Comparison of ENCODE assay signal across 30 mouse cellular contexts in genomic region chr3:98880216-98880615, GRCm38 (mm10). TPM values are rescaled to one million over a fixed set of nuclear protein-coding genes. Genes with fewer than 3 reads are reported as not detected.
A peak's percentile ranks its signal among the peaks of the same experiment; 100 is the strongest.
DNase-seq lines count a peak whose midpoint lies in the region; ATAC-seq and TF ChIP-seq lines count a peak whose summit lies in the region.
"Had no signal": no experiment of that assay in that cellular context is flagged by ENCODE, and none has a peak within 500 bp of the region (broad histone marks: within the 10 kb centered on the region; RNA-seq: fewer than 3 reads in every experiment).

No protein-coding gene starts in this region.

- no peaks in the 10 kb centered on the region for H3K9me3 ChIP-seq in hindbrain, embryonic 13.5 days
- H3K9me3 ChIP-seq: embryonic facial prominence, embryonic 13.5 days; embryonic facial prominence, embryonic 15.5 days; forebrain, embryonic 10.5 days; forebrain, embryonic 12.5 days had no signal

- no peaks in the 10 kb centered on the region for H3K4me1 ChIP-seq in testis, adult 2 months (ENCODE audit: control insufficient read depth, insufficient read depth, low read length)
- no peaks in the 10 kb centered on the region for H3K4me1 ChIP-seq in hindbrain, embryonic 13.5 days (replicated peaks)
- H3K4me1 ChIP-seq: embryonic facial prominence, embryonic 13.5 days; embryonic facial prominence, embryonic 15.5 days; forebrain, embryonic 10.5 days; forebrain, embryonic 12.5 days had no signal

- peak overlapping the region; percentile 9; the same call in 1 of the 2 replicates for H3K27ac ChIP-seq in testis, adult 2 months (ENCODE audit: control insufficient read depth, insufficient read depth, low read depth, low read length)
- no peak overlapping the region for H3K27ac ChIP-seq in hindbrain, embryonic 13.5 days
- H3K27ac ChIP-seq: embryonic facial prominence, embryonic 13.5 days; embryonic facial prominence, embryonic 15.5 days; forebrain, embryonic 10.5 days; forebrain, embryonic 12.5 days had no signal

- no peaks in the 10 kb centered on the region for H3K27me3 ChIP-seq in testis, adult 2 months (ENCODE audit: control insufficient read depth, insufficient read depth, low read length)
- H3K27me3 ChIP-seq in hindbrain, embryonic 13.5 days = no peaks in the 10 kb centered on the region
- H3K27me3 ChIP-seq: embryonic facial prominence, embryonic 13.5 days; embryonic facial prominence, embryonic 15.5 days; forebrain, embryonic 12.5 days had no signal

- 66% methylated on average over 6 of the region's 6 CpGs for WGBS in hindbrain, embryonic 13.5 days

- H3K4me2 ChIP-seq in hindbrain, embryonic 13.5 days = no peak overlapping the region
- H3K4me2 ChIP-seq: embryonic facial prominence, embryonic 13.5 days; embryonic facial prominence, embryonic 15.5 days; forebrain, embryonic 12.5 days had no signal

- H3K36me3 ChIP-seq in testis, adult 2 months (ENCODE audit: control insufficient read depth, insufficient read depth, low read length) = no peaks in the 10 kb centered on the region
- no peaks in the 10 kb centered on the region for H3K36me3 ChIP-seq in hindbrain, embryonic 13.5 days
- H3K36me3 ChIP-seq: embryonic facial prominence, embryonic 13.5 days; embryonic facial prominence, embryonic 15.5 days; forebrain, embryonic 10.5 days; forebrain, embryonic 12.5 days had no signal

- TF ChIP-seq POLR2A in testis, adult 2 months (IDR thresholded peaks at IDR 0.05; ENCODE audit: control insufficient read depth, low read depth, low read length) = no peak
- no peak for TF ChIP-seq POLR2A in brain, embryonic 14.5 days (IDR thresholded peaks at IDR 0.05; ENCODE audit: borderline replicate concordance, extremely low read depth, insufficient read depth, insufficient read length, poor library complexity, severe bottlenecking)

- no peak overlapping the region for H3K9ac ChIP-seq in hindbrain, embryonic 13.5 days
- H3K9ac ChIP-seq: embryonic facial prominence, embryonic 13.5 days; embryonic facial prominence, embryonic 15.5 days; forebrain, embryonic 12.5 days had no signal

- DNase-seq in adrenal gland, adult 2 months = peak; percentile 50
- DNase-seq in adrenal gland, adult 8-10 months = no peak
- no peak for DNase-seq in testis, postnatal 14 days (ENCODE audit: low spot score)
- DNase-seq in brain, embryonic 14.5 days (ENCODE audit: low read depth) = peak; percentile 4
- no peak for DNase-seq in right cerebral cortex, postnatal 36 days (ENCODE audit: low spot score in 2 of 2)
- DNase-seq: adrenal gland, postnatal 36 days; B cell, adult 2 months; cerebellum, adult 11 months; cerebellum, adult 18-20 months; cerebellum, adult 8-10 months; cerebellum, adult 9-11 months; cerebellum, postnatal 14 days; cerebellum, postnatal 36 days; embryo, embryonic 11 days had no signal

- no peak for TF ChIP-seq CTCF in testis, adult 2 months (IDR thresholded peaks at IDR 0.05; ENCODE audit: control insufficient read depth, insufficient read depth, insufficient replicate concordance, low read depth, low read length)
- no peak for TF ChIP-seq CTCF in brain, embryonic 14.5 days (IDR thresholded peaks at IDR 0.05; ENCODE audit: borderline replicate concordance, extremely low read depth, insufficient read depth, insufficient read length)

- H3K4me3 ChIP-seq in testis, adult 2 months (ENCODE audit: control insufficient read depth, low read depth, low read length) = no peak overlapping the region
- H3K4me3 ChIP-seq in hindbrain, embryonic 13.5 days = no peak overlapping the region
- H3K4me3 ChIP-seq: embryonic facial prominence, embryonic 13.5 days; embryonic facial prominence, embryonic 15.5 days; erythroblast, embryonic 14.5 days; forebrain, embryonic 10.5 days; forebrain, embryonic 12.5 days had no signal

- ATAC-seq in hindbrain, embryonic 13.5 days (ENCODE audit: low FRiP score) = no peak
- ATAC-seq: activated CD4-positive, CD25-positive, alpha-beta regulatory T cell, adult 4 months; CD4-positive, CD25-positive, alpha-beta regulatory T cell, adult 4 months; forebrain, embryonic 14.5 days; forebrain, embryonic 16.5 days had no signal

RNA-seq across cellular contexts. Expression of gene Hao2, which starts 12.8 kb away (rescaled TPM):
- 100 to 1,000 TPM; 211 to 479 TPM for total RNA-seq in adrenal gland, adult 2 months (2021)
- 8.8 and 10.9 TPM in 2 replicates for polyA plus RNA-seq in adrenal gland, adult 2 months (2012; rRNA removed)
- 100 to 1,000 TPM; 231 to 398 (median 393) TPM for total RNA-seq in adrenal gland, adult 8-10 months (2022)
- 0.96 and 1.1 TPM in 2 replicates for polyA plus RNA-seq in testis, adult 2 months (2012; rRNA removed)
- not detected in 2 replicates for polyA plus RNA-seq in brain, embryonic 14.5 days (2012; rRNA removed)
- 0.25 TPM in 1 of 2 replicates, not detected in the other for polyA plus RNA-seq in hindbrain, embryonic 13.5 days (2015; fragmentation: Nextera tagmentation; extraction: Ambion mirVana)
- total RNA-seq: common myeloid progenitor, adult 5-6 weeks; ES-E14; MEL had no signal
- polyA plus RNA-seq: activated CD4-positive, CD25-positive, alpha-beta regulatory T cell, adult 4 months; CD4-positive, CD25-positive, alpha-beta regulatory T cell, adult 4 months; embryonic facial prominence, embryonic 11.5 days; embryonic facial prominence, embryonic 13.5 days; embryonic facial prominence, embryonic 15.5 days; erythroblast, embryonic 14.5 days; forebrain, embryonic 10.5 days; forebrain, embryonic 14.5 days; forebrain, embryonic 16.5 days; frontal cortex, adult 2 months had no signal

RNA-seq across cellular contexts. Expression of gene Hsd3b1, which starts 20.6 kb away (rescaled TPM):
- over 10,000 TPM; 12,384 to 13,319 TPM for total RNA-seq in adrenal gland, adult 2 months (2021)
- polyA plus RNA-seq in adrenal gland, adult 2 months (2012; rRNA removed) = 2,936 and 3,465 TPM in 2 replicates
- total RNA-seq in adrenal gland, adult 8-10 months (2022) = over 10,000 TPM; 14,159 to 21,140 (median 16,040) TPM
- 23.9 and 42.6 TPM in 2 replicates for polyA plus RNA-seq in testis, adult 2 months (2012; rRNA removed)
- 0.08 TPM in 1 of 2 replicates, not detected in the other for polyA plus RNA-seq in brain, embryonic 14.5 days (2012; rRNA removed)
- 0.13 and 0.27 TPM in 2 replicates for polyA plus RNA-seq in hindbrain, embryonic 13.5 days (2015; fragmentation: Nextera tagmentation; extraction: Ambion mirVana)
- total RNA-seq: common myeloid progenitor, adult 5-6 weeks; MEL had no signal
- polyA plus RNA-seq: activated CD4-positive, CD25-positive, alpha-beta regulatory T cell, adult 4 months; CD4-positive, CD25-positive, alpha-beta regulatory T cell, adult 4 months; embryonic facial prominence, embryonic 13.5 days; embryonic facial prominence, embryonic 15.5 days; forebrain, embryonic 14.5 days; forebrain, embryonic 16.5 days; frontal cortex, adult 2 months had no signal

Comparison
In these comparisons a context has a peak if more than half of its experiments do, and no peak if none do; other contexts are left out.
1. DNase-seq: peak in adrenal gland, adult 2 months (single experiment) and brain, embryonic 14.5 days (single experiment); none in adrenal gland, adult 8-10 months (single experiment), testis, postnatal 14 days (single experiment) and right cerebral cortex, postnatal 36 days (0 of 2).
2. RNA of gene Hsd3b1, which starts 20.6 kb away (polyA plus RNA-seq): 2,936 to 3,465 TPM in adrenal gland, adult 2 months; 23.9 to 42.6 TPM in testis, adult 2 months, 0.13 to 0.27 TPM in hindbrain, embryonic 13.5 days and 0.08 TPM in brain, embryonic 14.5 days; every median in the first group is over 10 times any median in the second.